Mouse (Mus musculus): ENCODE data around the gene Fam57b. TPM values are rescaled to one million over a fixed set of nuclear protein-coding genes. Genes with fewer than 3 reads are reported as not detected.

Fam57b gene
- total RNA-seq, 2 experiments from 2014 or later, result 12.9 to 13.7 TPM

DNA sequence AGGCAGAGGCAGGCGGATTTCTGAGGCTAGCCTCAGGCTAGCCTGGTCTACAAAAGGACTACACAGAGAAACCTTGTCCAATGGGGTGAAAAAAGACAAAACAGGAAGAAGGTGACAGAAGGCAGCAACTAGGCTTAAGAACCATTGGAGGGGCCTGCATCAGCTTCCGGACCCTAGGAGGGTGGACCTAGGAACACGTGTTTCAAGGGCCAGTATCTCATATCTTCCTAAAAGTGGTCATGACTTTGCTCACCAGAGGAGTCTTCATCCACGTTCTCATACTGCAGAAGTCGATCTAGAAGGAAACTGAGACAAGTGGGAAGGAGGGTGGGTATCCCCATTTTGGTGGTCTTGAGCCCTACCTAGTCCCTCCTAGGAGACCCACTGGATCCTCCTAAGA, 63.5 kb downstream of the Fam57b start:
- intact Hi-C loops (cut with DNase I), result loop anchor here (5.0 kb wide), 1 partner anchor 36 kb away; no protein-coding TSS in a partner anchor

GRCm38 (mm10) chr7:126861429-126862130, 64.1 kb downstream of the Fam57b start, which contains the start of gene Hirip3:
Gene Hirip3 (plus strand): TSS chr7:126861972.
- peak; percentile 93 to 96 for DNase-seq
- intact Hi-C loops (cut with DNase I), result loop anchor here (5.0 kb wide), 1 partner anchor 36 kb away; no protein-coding TSS in a partner anchor

More for the DNA sequence above, 63.5 kb downstream of the Fam57b start:
- no peak for DNase-seq

GRCm38 (mm10) chr7:126862147-126862784, 64.8 kb downstream of the Fam57b start, which contains the start of gene Ino80e:
Gene Ino80e (minus strand): TSS chr7:126862377.
- peak; percentile 95 for DNase-seq
- intact Hi-C loops (cut with DNase I), result loop anchor here (5.0 kb wide), 1 partner anchor 35 kb away; no protein-coding TSS in a partner anchor

GRCm38 (mm10) chr7:126863791-126864190, 66.3 kb downstream of the Fam57b start:
- DNase-seq, result no peak
- intact Hi-C loops (cut with DNase I), result loop anchor here (2.0 to 5.0 kb wide), 2 partner anchors 17 to 34 kb away; no protein-coding TSS in a partner anchor

GRCm38 (mm10) chr7:126867534-126867933, 70.1 kb downstream of the Fam57b start:
- intact Hi-C loops (cut with DNase I), result no loop called here
- DNase-seq, result no peak

GRCm38 (mm10) chr7:126868003-126868402, 70.5 kb downstream of the Fam57b start:
- intact Hi-C loops (cut with DNase I), result no loop called here
- DNase-seq, result no peak

GRCm38 (mm10) chr7:126869780-126870519, 72.5 kb downstream of the Fam57b start:
- DNase-seq, result no peak
- intact Hi-C loops (cut with DNase I), result no loop called here

DNA sequence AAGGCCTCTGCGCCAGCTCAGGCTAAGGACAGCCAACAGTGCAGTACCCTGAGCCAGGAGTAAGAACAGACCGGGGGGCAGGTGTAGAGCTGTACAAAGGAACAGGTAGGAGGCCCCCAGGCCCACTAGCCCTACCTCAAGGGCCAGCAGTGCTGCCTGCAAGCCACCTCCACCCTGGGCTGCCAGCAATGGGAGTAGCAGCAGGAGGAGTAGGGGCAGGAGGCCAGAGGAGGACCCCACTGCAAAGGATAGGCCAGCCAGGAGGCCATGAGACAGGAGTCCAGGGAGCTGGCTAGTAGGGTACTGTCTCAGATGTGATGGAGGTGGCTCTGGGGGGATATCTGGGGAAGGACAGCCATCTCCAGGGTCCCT, 73.0 kb downstream of the Fam57b start:
- intact Hi-C loops (cut with DNase I), result no loop called here
- no peak for DNase-seq

GRCm38 (mm10) chr7:126877239-126877638, 79.8 kb downstream of the Fam57b start:
- no peak for DNase-seq
- intact Hi-C loops (cut with DNase I), result no loop called here

Other genes starting within 250 kb of the Fam57b start
- 100 to 1,000 TPM; 138 to 140 TPM for gene Eif3c, start 231.3 kb upstream of the Fam57b start, total RNA-seq (2021)
- gene Apobr, start 212.7 kb upstream of the Fam57b start, total RNA-seq (2021), result 1 to 10 TPM in 1 of 2 experiments, under 1 TPM in 1; 0.65 to 1.7 TPM
- gene Cln3, start 211.9 kb upstream of the Fam57b start, total RNA-seq (2021), result 10 to 100 TPM; 13.2 to 13.3 TPM
- not detected for gene Il27, start 202.7 kb upstream of the Fam57b start, total RNA-seq (2021)
- gene Nupr1, start 166.8 kb upstream of the Fam57b start, total RNA-seq (2021), result 1 to 10 TPM; 8.7 to 9.2 TPM
- gene Sgf29, start 148.4 kb upstream of the Fam57b start, total RNA-seq (2021), result 10 to 100 TPM; 24.6 to 28.6 TPM
- gene Sult1a1, start 121.2 kb upstream of the Fam57b start, total RNA-seq (2021), result 10 to 100 TPM; 38.6 to 43.2 TPM
- gene Bola2, start 102.3 kb upstream of the Fam57b start, total RNA-seq (2021), result 10 to 100 TPM; 49.2 to 51.2 TPM
- gene Slx1b, start 101.9 kb upstream of the Fam57b start, total RNA-seq (2021), result 1 to 10 TPM; 5.7 to 7.7 TPM
- gene Coro1a, start 89.9 kb upstream of the Fam57b start, total RNA-seq (2021), result 10 to 100 TPM in 1 of 2 experiments, 1 to 10 TPM in 1; 8.8 to 28.1 TPM
- 10 to 100 TPM; 69.8 to 77.4 TPM for gene Mapk3, start 38.1 kb upstream of the Fam57b start, total RNA-seq (2021)
- gene Gdpd3, start 31.3 kb upstream of the Fam57b start, total RNA-seq (2021), result 1 to 10 TPM; 3.1 to 3.8 TPM
- gene Ypel3, start 20.7 kb upstream of the Fam57b start, total RNA-seq (2021), result 10 to 100 TPM; 62.9 to 77.1 TPM
- gene Tbx6, start 16.2 kb upstream of the Fam57b start, total RNA-seq (2021), result under 1 TPM; 0.44 to 0.62 TPM
- 10 to 100 TPM; 38.8 to 49.6 TPM for gene Ppp4c, start 5.2 kb upstream of the Fam57b start, total RNA-seq (2021)
- gene 4930451I11Rik, start 34.0 kb downstream of the Fam57b start, total RNA-seq (2021), result not detected
- gene Doc2a, start 49.7 kb downstream of the Fam57b start, total RNA-seq (2021), result not detected
- 1 to 10 TPM; 5.4 to 7.4 TPM for gene Hirip3, start 64.3 kb downstream of the Fam57b start, total RNA-seq (2021)
- gene Ino80e, start 64.7 kb downstream of the Fam57b start, total RNA-seq (2021), result 10 to 100 TPM; 21.2 to 21.4 TPM
- 10 to 100 TPM; 61.4 to 61.7 TPM for gene Taok2, start 87.0 kb downstream of the Fam57b start, total RNA-seq (2021)
- gene Tmem219, start 125.2 kb downstream of the Fam57b start, total RNA-seq (2021), result 10 to 100 TPM; 10.9 to 13.0 TPM
- 1 to 10 TPM; 6.9 to 7.6 TPM for gene Kctd13, start 131.2 kb downstream of the Fam57b start, total RNA-seq (2021)
- gene Asphd1, start 151.9 kb downstream of the Fam57b start, total RNA-seq (2021), result under 1 TPM in 1 of 2 experiments, not detected in 1; 0.60 TPM
- gene Sez6l2, start 152.9 kb downstream of the Fam57b start, total RNA-seq (2021), result 10 to 100 TPM; 14.2 to 17.2 TPM
- 10 to 100 TPM; 63.3 to 66.1 TPM for gene Cdipt, start 178.2 kb downstream of the Fam57b start, total RNA-seq (2021)
- under 1 TPM; 0.45 to 0.59 TPM for gene Cdiptos, start 178.4 kb downstream of the Fam57b start, total RNA-seq (2021)
- 10 to 100 TPM; 44.6 to 45.9 TPM for gene Mvp, start 217.0 kb downstream of the Fam57b start, total RNA-seq (2021)
- not detected for gene Pagr1b, start 218.8 kb downstream of the Fam57b start, total RNA-seq (2021)
- 10 to 100 TPM; 15.2 to 20.6 TPM for gene Pagr1a, start 219.7 kb downstream of the Fam57b start, total RNA-seq (2021)
- 10 to 100 TPM; 18.0 to 19.8 TPM for gene Gm42742, start 223.4 kb downstream of the Fam57b start, total RNA-seq (2021)
- 1 to 10 TPM; 1.1 to 1.2 TPM for gene Prrt2, start 223.5 kb downstream of the Fam57b start, total RNA-seq (2021)
- 10 to 100 TPM; 81.8 to 91.3 TPM for gene Maz, start 229.4 kb downstream of the Fam57b start, total RNA-seq (2021)
- 1 to 10 TPM; 4.6 to 8.2 TPM for gene Kif22, start 244.8 kb downstream of the Fam57b start, total RNA-seq (2021)

Measured in heart, postnatal 14 days (tissue).